Mouse (Mus musculus) liver, adult 2 months (tissue): ENCODE data around the gene Dvl2. TPM values are rescaled to one million over a fixed set of nuclear protein-coding genes. Genes with fewer than 3 reads are reported as not detected.

Experiments
- DNase-seq: peaks from one replicate; pipeline ENCODE4 v3.0.0-alpha.2; 2011; ENCODE audit warnings: low read depth, low spot score; ENCODE audit errors: extremely low read depth
- H3K27ac ChIP-seq: fragments of 200-500 bp; replicated peaks from 2 replicates; pipeline ENCODE4 v1.5.1; 2012; ENCODE audit warnings: low read depth, mild to moderate bottlenecking, control low read depth, inconsistent platforms, low read length; ENCODE audit not compliant: insufficient read depth
- H3K27me3 ChIP-seq: fragments of 200-500 bp; 2 replicates; pipeline ENCODE4 v1.6.1; 2012; ENCODE audit warnings: mild to moderate bottlenecking, moderate library complexity, low read length, inconsistent platforms; ENCODE audit not compliant: control insufficient read depth, insufficient read depth
- H3K36me3 ChIP-seq: fragments of 200-500 bp; 2 replicates; pipeline ENCODE4 v1.6.1; 2012; ENCODE audit warnings: low read length, inconsistent platforms; ENCODE audit not compliant: control insufficient read depth, insufficient read depth
- H3K4me1 ChIP-seq: fragments of 200-500 bp; 2 replicates; pipeline ENCODE4 v1.6.1; 2011; ENCODE audit warnings: low read length; ENCODE audit not compliant: control insufficient read depth, insufficient read depth
- H3K4me3 ChIP-seq: fragments of 200-500 bp; 2 replicates; pipeline ENCODE4 v1.5.1; 2011; ENCODE audit warnings: low read depth, mild to moderate bottlenecking, control low read depth, low read length, moderate library complexity; ENCODE audit not compliant: insufficient read depth
- H3K79me2 ChIP-seq: fragments of 200-500 bp; 2 replicates; pipeline ENCODE4 v1.6.1; 2012; ENCODE audit warnings: inconsistent platforms, mild to moderate bottlenecking, low read length, moderate library complexity; ENCODE audit not compliant: control insufficient read depth, insufficient read depth
- H3K9ac ChIP-seq: fragments of 200-500 bp; 2 replicates; pipeline ENCODE4 v1.6.1; 2012; ENCODE audit warnings: low read depth, mild to moderate bottlenecking, control low read depth, inconsistent platforms, low read length
- CTCF ChIP-seq: fragments of 200-500 bp; IDR thresholded peaks from 2 replicates; pipeline ENCODE4 v1.5.1; 2011; ENCODE audit warnings: low read depth, low read length, control low read depth
- POLR2A ChIP-seq: fragments of 200-500 bp; IDR thresholded peaks from 2 replicates; pipeline ENCODE4 v1.6.1; 2011; ENCODE audit warnings: low read length, control low read depth; ENCODE audit not compliant: insufficient read depth; ENCODE audit errors: extremely low read depth
- WGBS: fragments of 180-500 bp; shearing (Covaris S2); methylation state at CpG from one replicate; pipeline ENCODE4 v1.1.7; 2018; 5-methylcytosine and 5-hydroxymethylcytosine counted together
- polyA plus RNA-seq: library from polyadenylated mRNA; depleted of rRNA; stranded (reverse); fragments of >200 nt; gene quantifications from 2 replicates; pipeline ENCODE4 v1.2.3, GENCODE M21; 2012
- total RNA-seq: library from RNA; depleted of rRNA; stranded (reverse); fragments of >200 nt; gene quantifications from 2 replicates; pipeline ENCODE4 v1.2.3, GENCODE M21; 2014

The Dvl2 gene
- total and polyA plus RNA-seq, 2 experiments: 2.8 to 4.5 TPM

DNA sequence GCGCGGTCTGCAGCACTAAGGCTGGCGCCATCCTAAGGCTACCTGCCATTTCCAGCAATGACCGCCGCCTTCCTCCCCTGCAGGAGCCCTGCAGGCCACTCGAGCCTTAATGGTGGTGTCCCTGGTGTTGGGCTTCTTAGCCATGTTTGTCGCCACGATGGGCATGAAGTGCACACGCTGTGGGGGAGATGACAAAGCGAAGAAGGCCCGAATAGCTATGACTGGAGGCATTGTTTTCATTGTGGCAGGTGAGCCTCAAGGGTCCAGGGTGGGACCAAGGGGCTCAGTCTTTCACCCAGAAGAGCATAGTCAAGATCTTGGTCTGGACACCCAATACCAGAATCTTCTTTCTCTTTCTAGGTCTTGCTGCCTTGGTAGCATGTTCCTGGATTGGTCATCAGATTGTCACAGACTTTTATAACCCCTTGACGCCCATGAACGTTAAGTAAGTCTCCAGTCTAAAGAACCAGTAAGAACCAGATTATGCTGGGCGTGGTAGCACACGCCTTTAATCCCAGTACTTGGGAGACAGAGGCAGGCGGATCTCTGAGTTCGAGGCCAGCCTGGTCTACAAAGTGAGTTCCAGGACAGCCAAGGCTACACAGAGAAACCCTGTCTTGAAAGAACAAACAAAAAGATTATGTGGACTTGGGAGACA is 33.4 kb upstream of the Dvl2 start:
- H3K4me3 ChIP-seq: peak overlapping the region; percentile 29; the same call in 1 of the 2 replicates
- no peak overlapping the region for H3K9ac ChIP-seq
- TF ChIP-seq CTCF (no peak), POLR2A (no peak)
- peaks cover 5% of the 10 kb centered on the region; the same call in 1 of the 2 replicates for H3K36me3 ChIP-seq
- H3K79me2 ChIP-seq: no peaks in the 10 kb centered on the region
- WGBS: 43% methylated on average over 17 of the region's 17 CpGs
- H3K27me3 ChIP-seq: peaks cover 12% of the 10 kb centered on the region
- no peak overlapping the region for H3K27ac ChIP-seq
- no peak for DNase-seq
- 0 out of 2 replicates have a peak, but pooled peaks cover 3% of the 10 kb centered on the region for H3K4me1 ChIP-seq

DNA sequence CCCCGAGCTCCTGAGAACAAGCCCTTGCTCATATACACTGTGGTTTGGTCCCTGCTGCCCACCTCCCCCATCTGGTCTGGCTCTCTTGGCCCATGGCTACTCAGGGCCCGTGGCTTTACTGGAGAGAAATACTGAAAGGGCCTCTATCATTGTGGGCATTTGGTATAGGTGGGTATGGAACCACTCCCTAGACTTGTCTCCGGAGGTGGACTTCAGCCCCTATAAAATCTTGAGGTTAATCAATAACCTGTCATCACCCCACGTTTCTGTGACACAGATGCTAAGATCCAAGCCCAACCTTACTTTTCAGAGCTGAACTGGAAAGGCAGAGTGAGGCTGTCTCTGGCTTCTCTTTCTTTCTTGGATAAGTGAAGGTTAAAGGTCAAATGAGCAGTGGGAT is 31.6 kb upstream of the Dvl2 start:
- no peak for DNase-seq
- Histone ChIP-seq H3K27me3 (peaks cover 12% of the 10 kb centered on the region), H3K36me3 (peaks cover 13% of the 10 kb centered on the region; the same call in 1 of the 2 replicates), H3K4me3 (no peak overlapping the region), H3K79me2 (no peaks in the 10 kb centered on the region), H3K4me1 (0 out of 2 replicates have a peak, but pooled peaks cover 3% of the 10 kb centered on the region), H3K9ac (no peak overlapping the region), H3K27ac (no peak overlapping the region)
- TF ChIP-seq CTCF (no peak), POLR2A (no peak)
- 55% methylated on average over 4 of the region's 4 CpGs for WGBS

DNA sequence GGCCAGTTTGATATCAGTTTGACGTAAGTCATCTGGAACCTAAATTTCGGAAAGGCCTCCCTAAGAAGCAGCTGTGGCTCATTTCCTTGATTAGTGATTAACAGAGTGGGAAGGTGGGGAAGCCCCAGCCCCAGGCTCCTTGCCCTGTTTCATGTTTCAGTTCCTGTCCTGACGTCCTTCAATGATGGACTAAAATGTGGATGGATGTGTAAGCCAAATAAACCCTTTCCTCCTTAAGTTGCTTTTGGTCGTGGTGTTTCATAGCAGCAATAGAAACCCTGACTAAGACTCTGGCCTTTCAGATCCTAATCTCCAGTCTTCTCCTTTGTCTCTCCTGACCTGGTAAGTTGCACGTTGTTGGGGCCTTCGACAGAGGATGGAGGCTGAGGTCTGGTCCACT is 30.2 kb upstream of the Dvl2 start:
- peaks cover 23% of the 10 kb centered on the region for H3K36me3 ChIP-seq
- no peak overlapping the region for H3K9ac ChIP-seq

DNA sequence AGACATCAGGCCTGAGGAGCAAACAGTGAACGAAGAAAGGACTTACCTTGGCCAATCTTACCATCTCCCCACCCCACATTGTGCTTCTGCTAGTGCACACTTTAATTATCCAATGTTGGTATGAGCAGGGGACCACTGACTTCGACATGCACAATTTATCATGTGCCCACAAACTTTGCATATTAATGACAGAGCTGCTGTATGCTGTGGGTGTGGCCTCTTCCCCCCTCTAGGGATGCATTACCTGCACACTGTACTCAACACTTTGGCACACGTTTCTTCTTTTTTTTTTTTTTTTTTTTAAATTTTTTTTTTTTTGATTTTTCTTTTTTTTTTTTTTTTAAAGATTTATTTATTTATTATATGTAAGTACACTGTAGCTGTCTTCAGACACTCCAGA is 29.6 kb upstream of the Dvl2 start:
- no peak for DNase-seq
- Histone ChIP-seq H3K27ac (no peak overlapping the region), H3K4me3 (no peak overlapping the region), H3K36me3 (peaks cover 23% of the 10 kb centered on the region), H3K27me3 (peaks cover 8% of the 10 kb centered on the region), H3K9ac (no peak overlapping the region), H3K79me2 (no peaks in the 10 kb centered on the region), H3K4me1 (0 out of 2 replicates have a peak, but pooled peaks cover 3% of the 10 kb centered on the region)
- TF ChIP-seq CTCF: no peak
- TF ChIP-seq POLR2A: no peak
- WGBS: 89% methylated on average over 3 of the region's 3 CpGs

More for the DNA sequence above, 30.2 kb upstream of the Dvl2 start:
- H3K27ac ChIP-seq: no peak overlapping the region
- 0 out of 2 replicates have a peak, but pooled peaks cover 3% of the 10 kb centered on the region for H3K4me1 ChIP-seq
- no peaks in the 10 kb centered on the region for H3K79me2 ChIP-seq
- H3K4me3 ChIP-seq: no peak overlapping the region
- H3K27me3 ChIP-seq: peaks cover 11% of the 10 kb centered on the region
- 86% methylated on average over 6 of the region's 6 CpGs for WGBS
- DNase-seq: no peak
- TF ChIP-seq CTCF: no peak

DNA sequence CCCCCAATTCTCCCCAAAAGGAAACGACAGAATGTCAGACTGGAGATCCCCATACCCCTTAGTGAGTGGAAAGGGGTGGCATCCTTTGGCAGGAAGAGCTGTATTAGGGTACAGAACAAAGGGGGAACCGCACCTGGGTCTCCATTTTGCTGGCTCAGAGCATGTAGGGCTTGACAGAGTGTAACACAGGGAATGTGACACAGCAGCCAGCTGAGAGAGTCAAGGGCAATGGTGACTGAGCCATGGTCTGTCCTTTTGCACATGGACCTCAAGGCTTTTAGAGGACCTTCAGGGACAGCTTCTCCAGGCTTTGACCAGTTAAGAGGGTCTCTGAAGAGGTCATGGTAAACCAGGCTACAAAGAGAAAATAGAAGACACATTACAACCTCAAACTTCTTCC is 25.5 kb upstream of the Dvl2 start:
- whole genome bisulfite sequencing: 96% methylated on average over 2 of the region's 2 CpGs
- Histone ChIP-seq H3K79me2 (no peaks in the 10 kb centered on the region), H3K4me3 (no peak overlapping the region), H3K36me3 (peaks cover 21% of the 10 kb centered on the region), H3K27me3 (no peaks in the 10 kb centered on the region), H3K27ac (no peak overlapping the region), H3K9ac (no peak overlapping the region), H3K4me1 (no peaks in the 10 kb centered on the region)
- TF ChIP-seq CTCF (no peak), POLR2A (no peak)
- no peak for DNase-seq

DNA sequence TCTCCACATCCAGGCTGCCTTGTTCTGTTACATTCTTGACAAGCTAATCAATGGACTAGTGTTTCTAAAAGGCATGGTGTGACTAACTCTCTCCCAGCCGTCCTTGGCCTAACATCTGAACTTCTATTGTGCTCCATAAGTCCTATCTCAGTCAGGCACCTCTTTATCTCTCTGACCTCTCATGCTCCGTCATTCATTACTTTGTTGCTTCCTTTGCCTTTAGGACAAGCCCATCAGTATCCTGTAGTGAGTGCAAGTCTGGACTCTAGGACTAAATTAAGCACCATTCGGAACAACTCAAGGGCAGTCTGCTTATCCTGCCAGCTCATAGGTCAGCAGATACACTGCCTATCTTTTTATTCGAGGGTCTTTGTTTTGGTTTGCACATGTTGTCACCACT is 24.1 kb upstream of the Dvl2 start:
- DNase-seq: no peak
- peaks cover 21% of the 10 kb centered on the region for H3K36me3 ChIP-seq
- WGBS: 79% methylated on average over 4 of the region's 4 CpGs
- H3K9ac ChIP-seq: no peak overlapping the region
- peaks cover 3% of the 10 kb centered on the region; the same call in 1 of the 2 replicates for H3K79me2 ChIP-seq
- H3K4me3 ChIP-seq: no peak overlapping the region
- H3K4me1 ChIP-seq: no peaks in the 10 kb centered on the region
- no peaks in the 10 kb centered on the region for H3K27me3 ChIP-seq
- TF ChIP-seq CTCF: no peak
- no peak for TF ChIP-seq POLR2A
- H3K27ac ChIP-seq: no peak overlapping the region
